Mouse (Mus musculus): ENCODE data around the gene Kcnn3. TPM values are rescaled to one million over a fixed set of nuclear protein-coding genes. Genes with fewer than 3 reads are reported as not detected.

Gene Kcnn3
- not detected in 4 replicates for total RNA-seq (2023; ENCODE audit: inconsistent age)

GRCm38 (mm10) chr3:89519894-89520293 is at the start of gene Kcnn3:
Gene Kcnn3 (plus strand): TSS chr3:89520164.

GRCm38 (mm10) chr3:89714359-89715206 is 194.6 kb downstream of the Kcnn3 start, which contains the start of gene Adar:
Gene Adar (plus strand): TSS chr3:89715022.

Other genes with a start within 250 kb of the Kcnn3 start
- 136 to 155 TPM (median 153 TPM) in 4 replicates for gene Slc50a1, start 249.6 kb upstream of the Kcnn3 start, total RNA-seq (2023; ENCODE audit: inconsistent age)
- 0.48 to 1.5 TPM (median 0.78 TPM) in 4 replicates for gene Efna1, start 239.0 kb upstream of the Kcnn3 start, total RNA-seq (2023; ENCODE audit: inconsistent age)
- not detected in 4 replicates for gene Efna3, start 197.2 kb upstream of the Kcnn3 start, total RNA-seq (2023; ENCODE audit: inconsistent age)
- not detected in 4 replicates for gene Efna4, start 182.1 kb upstream of the Kcnn3 start, total RNA-seq (2023; ENCODE audit: inconsistent age)
- gene Adam15, start 170.2 kb upstream of the Kcnn3 start, total RNA-seq (2023; ENCODE audit: inconsistent age), result 4.5 to 7.9 TPM (median 5.5 TPM) in 4 replicates
- not detected in 4 replicates for gene Dcst2, start 158.2 kb upstream of the Kcnn3 start, total RNA-seq (2023; ENCODE audit: inconsistent age)
- not detected in 4 replicates for gene Dcst1, start 154.9 kb upstream of the Kcnn3 start, total RNA-seq (2023; ENCODE audit: inconsistent age)
- 50.9 to 68.8 TPM (median 61.8 TPM) in 4 replicates for gene Zbtb7b, start 125.4 kb upstream of the Kcnn3 start, total RNA-seq (2023; ENCODE audit: inconsistent age)
- gene Lenep, start 117.4 kb upstream of the Kcnn3 start, total RNA-seq (2023; ENCODE audit: inconsistent age), result 1.3 TPM in 1 of 4 replicates, not detected in the others
- gene Flad1, start 108.3 kb upstream of the Kcnn3 start, total RNA-seq (2023; ENCODE audit: inconsistent age), result 40.2 to 51.7 TPM (median 45.4 TPM) in 4 replicates
- 2.9 to 5.9 TPM (median 4.7 TPM) in 4 replicates for gene Cks1b, start 101.8 kb upstream of the Kcnn3 start, total RNA-seq (2023; ENCODE audit: inconsistent age)
- gene Shc1, start 101.7 kb upstream of the Kcnn3 start, total RNA-seq (2023; ENCODE audit: inconsistent age), result 86.4 to 99.2 TPM (median 94.7 TPM) in 4 replicates
- gene Pygo2, start 90.0 kb upstream of the Kcnn3 start, total RNA-seq (2023; ENCODE audit: inconsistent age), result 34.3 to 43.6 TPM (median 35.5 TPM) in 4 replicates
- gene Pbxip1, start 83.5 kb upstream of the Kcnn3 start, total RNA-seq (2023; ENCODE audit: inconsistent age), result 126 to 144 TPM (median 138 TPM) in 4 replicates
- 15.8 to 18.6 TPM (median 16.8 TPM) in 4 replicates for gene Pmvk, start 65.6 kb upstream of the Kcnn3 start, total RNA-seq (2023; ENCODE audit: inconsistent age)
- 171 to 204 TPM (median 180 TPM) in 4 replicates for gene Adar, start 194.9 kb downstream of the Kcnn3 start, total RNA-seq (2023; ENCODE audit: inconsistent age)
- gene Chrnb2, start 244.5 kb downstream of the Kcnn3 start, total RNA-seq (2023; ENCODE audit: inconsistent age), result 1.2 to 1.7 TPM (median 1.4 TPM) in 4 replicates